Mouse (Mus musculus): ENCODE measurements around the gene Crlf1. TPM values are rescaled to one million over a fixed set of nuclear protein-coding genes. Genes with fewer than 3 reads are reported as not detected.

Gene Crlf1
- polyA plus RNA-seq, 1 experiment from 2014 or later: 1.9 TPM

GRCm38 (mm10) chr8:70471856-70472255, 21.1 kb upstream of the Crlf1 start:
- H3K27ac ChIP-seq: no peak overlapping the region
- peaks cover 6% of the 10 kb centered on the region for H3K4me1 ChIP-seq
- 98% methylated on average over 7 of the region's 7 CpGs for WGBS
- H3K4me2 ChIP-seq (replicated peaks): no peak overlapping the region
- no peak overlapping the region for H3K9ac ChIP-seq
- H3K36me3 ChIP-seq: no peaks in the 10 kb centered on the region
- no peaks in the 10 kb centered on the region for H3K27me3 ChIP-seq (replicated peaks)
- H3K9me3 ChIP-seq: no peaks in the 10 kb centered on the region
- no peak overlapping the region for H3K4me3 ChIP-seq
- ATAC-seq (ENCODE audit: low FRiP score, low read depth): no peak

- no peak within 1 kb of the TSS for H3K27ac ChIP-seq
- H3K4me3 ChIP-seq: peak within 1 kb of the TSS; percentile 68
- no peaks in the 10 kb centered on the region for H3K36me3 ChIP-seq
- under 1% methylated on average over 53 of the region's 53 CpGs for WGBS
- peak within 1 kb of the TSS; percentile 84 for H3K9ac ChIP-seq
- H3K4me2 ChIP-seq (replicated peaks): peak within 1 kb of the TSS; percentile 88
- peaks cover 10% of the 10 kb centered on the region for H3K4me1 ChIP-seq
- peak; percentile 86 for ATAC-seq (ENCODE audit: low FRiP score, low read depth)
- no peaks in the 10 kb centered on the region; the same call in 1 of the 2 replicates for H3K27me3 ChIP-seq (replicated peaks)
- no peaks in the 10 kb centered on the region for H3K9me3 ChIP-seq
Measured at GRCm38 (mm10) chr8:70476333-70477268, 16.4 kb upstream of the Crlf1 start, which contains the start of gene Klhl26. Gene Klhl26 (minus strand): TSS chr8:70476968.

GRCm38 (mm10) chr8:70477269-70477982, 15.5 kb upstream of the Crlf1 start:
- peak overlapping the region; percentile 88 for H3K4me2 ChIP-seq (replicated peaks)
- ATAC-seq (ENCODE audit: low FRiP score, low read depth): peak; percentile 51; the same call in 1 of the 2 replicates
- peak overlapping the region; percentile 68 for H3K4me3 ChIP-seq
- no peaks in the 10 kb centered on the region for H3K9me3 ChIP-seq
- H3K27me3 ChIP-seq (replicated peaks): no peaks in the 10 kb centered on the region; the same call in 1 of the 2 replicates
- H3K4me1 ChIP-seq: peaks cover 10% of the 10 kb centered on the region
- H3K36me3 ChIP-seq: no peaks in the 10 kb centered on the region
- H3K27ac ChIP-seq: no peak overlapping the region
- H3K9ac ChIP-seq: peak overlapping the region; percentile 84; the same call in 1 of the 2 replicates
- under 1% methylated on average over 21 of the region's 21 CpGs for WGBS

- Histone ChIP-seq H3K4me1 (peaks cover 4% of the 10 kb centered on the region), H3K9me3 (no peaks in the 10 kb centered on the region), H3K4me3 (no peak overlapping the region), H3K36me3 (no peaks in the 10 kb centered on the region), H3K27ac (no peak overlapping the region), H3K9ac (no peak overlapping the region), H3K27me3 (replicated peaks) (peaks cover 40% of the 10 kb centered on the region), H3K4me2 (replicated peaks) (no peak overlapping the region)
- no peak for ATAC-seq (ENCODE audit: low FRiP score, low read depth)
- 70% methylated on average over 3 of the region's 3 CpGs for WGBS
Measured at GRCm38 (mm10) chr8:70481908-70482307, 11.1 kb upstream of the Crlf1 start.

GRCm38 (mm10) chr8:70482943-70483342, 10.0 kb upstream of the Crlf1 start:
- no peak overlapping the region for H3K4me3 ChIP-seq
- peaks cover 7% of the 10 kb centered on the region; the same call in 1 of the 2 replicates for H3K4me1 ChIP-seq
- 61% methylated on average over 2 of the region's 2 CpGs for WGBS
- ATAC-seq (ENCODE audit: low FRiP score, low read depth): no peak
- H3K27ac ChIP-seq: no peak overlapping the region
- H3K27me3 ChIP-seq (replicated peaks): peaks cover 51% of the 10 kb centered on the region
- H3K36me3 ChIP-seq: no peaks in the 10 kb centered on the region
- H3K4me2 ChIP-seq (replicated peaks): no peak overlapping the region
- H3K9ac ChIP-seq: no peak overlapping the region
- H3K9me3 ChIP-seq: no peaks in the 10 kb centered on the region

GRCm38 (mm10) chr8:70486191-70486681, 6.7 kb upstream of the Crlf1 start:
- WGBS: 61% methylated on average over 7 of the region's 7 CpGs
- H3K4me1 ChIP-seq: peaks cover 24% of the 10 kb centered on the region

GRCm38 (mm10) chr8:70486941-70487520, 5.9 kb upstream of the Crlf1 start, which contains the start of gene Tmem59l:
Gene Tmem59l (minus strand): TSS chr8:70487358.
- Histone ChIP-seq H3K27me3 (replicated peaks) (peaks cover 91% of the 10 kb centered on the region), H3K36me3 (no peaks in the 10 kb centered on the region), H3K4me2 (replicated peaks) (peak within 1 kb of the TSS; percentile 66), H3K27ac (no peak within 1 kb of the TSS), H3K9me3 (no peaks in the 10 kb centered on the region), H3K4me1 (peaks cover 27% of the 10 kb centered on the region), H3K4me3 (peak within 1 kb of the TSS; percentile 47), H3K9ac (peak within 1 kb of the TSS; percentile 66)
- WGBS: 4% methylated on average over 33 of the region's 33 CpGs
- peak; percentile 52 for ATAC-seq (ENCODE audit: low FRiP score, low read depth)

More at GRCm38 (mm10) chr8:70486191-70486681, 6.7 kb upstream of the Crlf1 start:
- Histone ChIP-seq H3K27me3 (replicated peaks) (peaks cover 83% of the 10 kb centered on the region), H3K9ac (peak overlapping the region; percentile 66; the same call in 1 of the 2 replicates), H3K36me3 (no peaks in the 10 kb centered on the region), H3K4me2 (replicated peaks) (peak overlapping the region; percentile 66), H3K9me3 (no peaks in the 10 kb centered on the region), H3K27ac (no peak overlapping the region), H3K4me3 (0 out of 2 replicates have a peak overlapping the region, but pooled peaks have one; percentile 5)
- no peak for ATAC-seq (ENCODE audit: low FRiP score, low read depth)

- no peak overlapping the region for H3K27ac ChIP-seq
- peak; percentile 2; the same call in 1 of the 2 replicates for ATAC-seq (ENCODE audit: low FRiP score, low read depth)
- 3% methylated on average over 55 of the region's 55 CpGs for WGBS
Measured at GRCm38 (mm10) chr8:70487993-70488796, 4.8 kb upstream of the Crlf1 start.

GRCm38 (mm10) chr8:70488931-70489470, 4.0 kb upstream of the Crlf1 start:
- no peak for ATAC-seq (ENCODE audit: low FRiP score, low read depth)
- H3K27ac ChIP-seq: no peak overlapping the region
- peaks cover 46% of the 10 kb centered on the region for H3K4me1 ChIP-seq
- H3K9me3 ChIP-seq: no peaks in the 10 kb centered on the region
- WGBS: 1% methylated on average over 14 of the region's 14 CpGs
- H3K36me3 ChIP-seq: no peaks in the 10 kb centered on the region
- H3K4me2 ChIP-seq (replicated peaks): peak overlapping the region; percentile 66
- no peak overlapping the region for H3K9ac ChIP-seq
- peak overlapping the region; percentile 27 for H3K4me3 ChIP-seq
- peaks cover 100% of the 10 kb centered on the region for H3K27me3 ChIP-seq (replicated peaks)

More at GRCm38 (mm10) chr8:70487993-70488796, 4.8 kb upstream of the Crlf1 start:
- H3K4me1 ChIP-seq: peaks cover 37% of the 10 kb centered on the region
- no peaks in the 10 kb centered on the region for H3K36me3 ChIP-seq
- peak overlapping the region; percentile 1; the same call in 1 of the 2 replicates for H3K9ac ChIP-seq
- H3K4me3 ChIP-seq: peak overlapping the region; percentile 27
- H3K9me3 ChIP-seq: no peaks in the 10 kb centered on the region
- peaks cover 98% of the 10 kb centered on the region for H3K27me3 ChIP-seq (replicated peaks)
- peak overlapping the region; percentile 66 for H3K4me2 ChIP-seq (replicated peaks)

GRCm38 (mm10) chr8:70489576-70489975, 3.4 kb upstream of the Crlf1 start:
- ATAC-seq (ENCODE audit: low FRiP score, low read depth): no peak
- Histone ChIP-seq H3K27me3 (replicated peaks) (peaks cover 100% of the 10 kb centered on the region), H3K36me3 (no peaks in the 10 kb centered on the region), H3K4me1 (peaks cover 51% of the 10 kb centered on the region), H3K9ac (no peak overlapping the region), H3K27ac (no peak overlapping the region), H3K4me2 (replicated peaks) (peak overlapping the region; percentile 66), H3K9me3 (no peaks in the 10 kb centered on the region), H3K4me3 (peak overlapping the region; percentile 19; the same call in 1 of the 2 replicates)
- 1% methylated on average over 34 of the region's 41 CpGs for WGBS

Data from neural tube, embryonic 12.5 days (tissue).